Mouse (Mus musculus) CH12.LX (cell line): ENCODE results near the gene Zbtb17. TPM values are rescaled to one million over a fixed set of nuclear protein-coding genes. Genes with fewer than 3 reads are reported as not detected.

Experiments used
- DNase-seq: peaks from one replicate; pipeline ENCODE4 v3.0.0-alpha.2; 2013; ENCODE audit errors: extremely low read depth
- H3K27ac ChIP-seq: 2 replicates; pipeline ENCODE4 v1.5.1; 2012; ENCODE audit warnings: low read depth, mild to moderate bottlenecking, control low read depth, moderate library complexity; ENCODE audit not compliant: insufficient read depth
- H3K27me3 ChIP-seq: replicated peaks from 2 replicates; pipeline ENCODE3; 2012; ENCODE audit warnings: inconsistent platforms
- H3K36me3 ChIP-seq, 2 experiments: replicated peaks in 1 of 2; 2 replicates each; pipeline versions ENCODE3 to v1.6.1; 2012; ENCODE audit warnings: inconsistent platforms in 1 of 2, low read length in 1 of 2, mild to moderate bottlenecking in 1 of 2, mixed read lengths in 1 of 2, moderate library complexity in 1 of 2; ENCODE audit not compliant: control insufficient read depth in 1 of 2, insufficient read depth in 1 of 2
- H3K4me1 ChIP-seq, 2 experiments: 2 replicates each; pipeline ENCODE4 v1.6.1; 2012; ENCODE audit warnings: inconsistent platforms in 1 of 2, moderate library complexity in 1 of 2; ENCODE audit not compliant: insufficient read depth in 2 of 2, control insufficient read depth in 1 of 2
- H3K4me2 ChIP-seq: 2 replicates; pipeline ENCODE4 v1.6.1; 2012; ENCODE audit warnings: low read depth, mild to moderate bottlenecking, control low read depth; ENCODE audit not compliant: poor library complexity, insufficient read depth, severe bottlenecking
- H3K4me3 ChIP-seq, 3 experiments: fragments of 150-350 bp in 1 of 3; sonication (generic) in 1 of 3; replicated peaks in 1 of 3; 2 replicates each; pipeline versions ENCODE3 to v1.5.1; 2011 to 2012; ENCODE audit warnings: low read depth in 2 of 3, low read length in 2 of 3, mild to moderate bottlenecking in 2 of 3, moderate library complexity in 2 of 3, control low read depth in 1 of 3, improper control_type of control experiment in 1 of 3, inconsistent platforms in 1 of 3, mixed read lengths in 1 of 3; ENCODE audit not compliant: poor library complexity in 1 of 3
- H3K79me2 ChIP-seq: replicated peaks from 2 replicates; pipeline ENCODE4 v1.6.1; 2012; ENCODE audit warnings: mild to moderate bottlenecking, moderate library complexity; ENCODE audit not compliant: control insufficient read depth, poor library complexity, insufficient read depth, severe bottlenecking; ENCODE audit errors: extremely low read depth
- H3K9ac ChIP-seq: 2 replicates; pipeline ENCODE4 v1.6.1; 2012; ENCODE audit warnings: low read depth, mild to moderate bottlenecking, control low read depth, moderate library complexity; ENCODE audit not compliant: insufficient read depth
- H3K9me3 ChIP-seq: replicated peaks from 2 replicates; pipeline ENCODE3; 2012; ENCODE audit warnings: low read length, inconsistent platforms, mixed read lengths
- BHLHE40 ChIP-seq: IDR thresholded peaks from 2 replicates; pipeline ENCODE4 v1.6.1; 2011; ENCODE audit warnings: mild to moderate bottlenecking, low read depth, low read length, improper control_type of control experiment
- CTCF ChIP-seq, 2 experiments: IDR thresholded peaks in 1 of 2; conservative IDR thresholded peaks in 1 of 2; 2 replicates each; pipeline ENCODE4 v1.5.1; 2011 to 2012; ENCODE audit warnings: low read depth in 2 of 2, low read length in 2 of 2, improper control_type of control experiment in 1 of 2, inconsistent platforms in 1 of 2, mild to moderate bottlenecking in 1 of 2, moderate library complexity in 1 of 2
- E2F4 ChIP-seq: IDR thresholded peaks from 2 replicates; pipeline ENCODE4 v1.6.1; 2011; ENCODE audit warnings: low read depth, low read length, improper control_type of control experiment; ENCODE audit not compliant: insufficient replicate concordance
- ETS1 ChIP-seq: conservative IDR thresholded peaks from 2 replicates; pipeline ENCODE4 v1.6.1; 2012; ENCODE audit warnings: low read depth, mild to moderate bottlenecking, inconsistent platforms, low read length, improper control_type of control experiment, moderate library complexity
- GABPA ChIP-seq: IDR thresholded peaks from 2 replicates; pipeline ENCODE4 v1.6.1; 2012; ENCODE audit warnings: low read depth, low read length, improper control_type of control experiment, inconsistent platforms; ENCODE audit not compliant: insufficient replicate concordance
- HCFC1 ChIP-seq: IDR thresholded peaks from 2 replicates; pipeline ENCODE4 v1.6.1; 2012; ENCODE audit warnings: low read depth, mild to moderate bottlenecking, inconsistent platforms, low read length, improper control_type of control experiment
- IRF4 ChIP-seq: IDR thresholded peaks from 2 replicates; pipeline ENCODE4 v1.6.1; 2014; ENCODE audit warnings: low read depth, mild to moderate bottlenecking, inconsistent platforms, low read length, improper control_type of control experiment
- JUND ChIP-seq: conservative IDR thresholded peaks from 2 replicates; pipeline ENCODE4 v1.6.1; 2011; ENCODE audit warnings: low read depth, low read length, improper control_type of control experiment
- KAT2A ChIP-seq: IDR thresholded peaks from 2 replicates; pipeline ENCODE4 v1.6.1; 2012; ENCODE audit warnings: low read length, improper control_type of control experiment, inconsistent platforms; ENCODE audit not compliant: insufficient replicate concordance
- MAFK ChIP-seq: IDR thresholded peaks from 2 replicates; pipeline ENCODE4 v1.6.1; 2011; ENCODE audit warnings: low read length, improper control_type of control experiment; ENCODE audit not compliant: insufficient replicate concordance
- MAX ChIP-seq: IDR thresholded peaks from 2 replicates; pipeline ENCODE4 v1.6.1; 2011; ENCODE audit warnings: low read length, improper control_type of control experiment
- MEF2A ChIP-seq: IDR thresholded peaks from 2 replicates; pipeline ENCODE4 v1.6.1; 2014; ENCODE audit warnings: low read depth, mild to moderate bottlenecking, inconsistent platforms, low read length, improper control_type of control experiment, borderline replicate concordance
- NELFE ChIP-seq: IDR thresholded peaks from 2 replicates; pipeline ENCODE4 v1.6.1; 2011; ENCODE audit warnings: low read depth, low read length, improper control_type of control experiment
- PAX5 ChIP-seq: IDR thresholded peaks from 2 replicates; pipeline ENCODE4 v1.6.1; 2012; ENCODE audit warnings: low read length, inconsistent platforms, mixed read lengths
- SMC3 ChIP-seq: IDR thresholded peaks from 2 replicates; pipeline ENCODE4 v1.6.1; 2011; ENCODE audit warnings: low read depth, low read length, improper control_type of control experiment
- USF1 ChIP-seq: IDR thresholded peaks from 2 replicates; pipeline ENCODE4 v1.6.1; 2014; ENCODE audit warnings: low read depth, mild to moderate bottlenecking, inconsistent platforms, low read length, improper control_type of control experiment
- USF2 ChIP-seq: conservative IDR thresholded peaks from 2 replicates; pipeline ENCODE4 v1.6.1; 2011; ENCODE audit warnings: low read depth, low read length, improper control_type of control experiment
- ZC3H11A ChIP-seq: IDR thresholded peaks from 2 replicates; pipeline ENCODE4 v1.6.1; 2012; ENCODE audit warnings: low read depth, mild to moderate bottlenecking, inconsistent platforms, low read length, improper control_type of control experiment
- ZKSCAN1 ChIP-seq: IDR thresholded peaks from 2 replicates; pipeline ENCODE4 v1.6.1; 2012; ENCODE audit warnings: low read depth, inconsistent platforms, low read length, improper control_type of control experiment, borderline replicate concordance
- ZNF384 ChIP-seq: IDR thresholded peaks from 2 replicates; pipeline ENCODE4 v1.6.1; 2012; ENCODE audit warnings: low read depth, low read length, improper control_type of control experiment, inconsistent platforms
- dilution Hi-C: fragments of 300-500 bp; cut with MboI; formaldehyde crosslinking; loops from 2 replicates; pipeline ENCODE4 v1.14.3; 2020; ENCODE audit warnings: low sequenced_read_pairs; ENCODE audit not compliant: extremely low pct_unique_long_range_greater_than_20kb, extremely low pct_ligation_motif_present
- in situ Hi-C: fragments of 300-500 bp; cut with MboI; formaldehyde crosslinking; loops from 3 replicates; pipeline ENCODE4 v1.14.3; 2019; ENCODE audit warnings: low sequenced_read_pairs, low pct_ligation_motif_present, low pct_unique_long_range_greater_than_20kb, mixed read lengths
- polyA plus RNA-seq: library from polyadenylated mRNA; unstranded; fragments of >175 nt; gene quantifications from 2 replicates; pipeline ENCODE4 v1.2.1, GENCODE M21; 2012; ENCODE audit warnings: low read depth; ENCODE audit not compliant: insufficient read length
- total RNA-seq, 2 experiments: library from RNA; depleted of rRNA; stranded (reverse); fragments of 300-350 nt in 1 of 2; fragments of >200 nt in 1 of 2; gene quantifications; 2 replicates each; pipeline ENCODE4 v1.2.3; 2012 to 2014

Gene Zbtb17
- total and polyA plus RNA-seq, 3 experiments, result 21.4 to 51.2 (median 47.6) TPM

- Histone ChIP-seq H3K79me2 (no peaks in the 10 kb centered on the region), H3K4me2 (no peak overlapping the region), H3K36me3 (peaks cover 91 to 97% of the 10 kb centered on the region in 2 experiments), H3K27me3 (no peaks in the 10 kb centered on the region), H3K9ac (no peak overlapping the region), H3K9me3 (peaks cover 65% of the 10 kb centered on the region), H3K4me1 (peaks cover 0 to 5% of the 10 kb centered on the region in 2 experiments; a peak in 2 of 4 replicates), H3K4me3 (no peak overlapping the region), H3K27ac (no peak overlapping the region)
- DNase-seq, result no peak
- dilution Hi-C loops, result no loop called here
- in situ Hi-C loops, result no loop called here
- TF ChIP-seq GABPA, result no peak
- TF ChIP-seq MAX, result no peak
- TF ChIP-seq ZKSCAN1, result no peak
- TF ChIP-seq MEF2A, result no peak
- no peak for TF ChIP-seq HCFC1
- no peak for TF ChIP-seq USF1
- TF ChIP-seq ZNF384, result no peak
- TF ChIP-seq IRF4, result no peak
- TF ChIP-seq USF2, result no peak
- no peak for TF ChIP-seq KAT2A
- no peak for TF ChIP-seq ZC3H11A
- TF ChIP-seq JUND, result no peak
- TF ChIP-seq E2F4, result no peak
- TF ChIP-seq PAX5, result no peak
- TF ChIP-seq BHLHE40, result no peak
- TF ChIP-seq SMC3, result no peak
- TF ChIP-seq CTCF (conservative IDR thresholded peaks at IDR 0.05 in 1 of 2, IDR thresholded peaks at IDR 0.05 in 1 of 2; ENCODE audit: low read depth in 2 of 2, low read length in 2 of 2), result no peak
Measured at GRCm38 (mm10) chr4:141472641-141473321, 28.3 kb downstream of the Zbtb17 start.

GRCm38 (mm10) chr4:141474431-141474830 is 30.0 kb downstream of the Zbtb17 start:
- Histone ChIP-seq H3K4me1 (peaks cover 0 to 13% of the 10 kb centered on the region in 2 experiments; a peak in 2 of 4 replicates), H3K4me2 (no peak overlapping the region), H3K36me3 (peaks cover 94 to 99% of the 10 kb centered on the region in 2 experiments), H3K4me3 (no peak overlapping the region), H3K9ac (no peak overlapping the region), H3K9me3 (peaks cover 80% of the 10 kb centered on the region), H3K79me2 (no peaks in the 10 kb centered on the region), H3K27ac (no peak overlapping the region), H3K27me3 (no peaks in the 10 kb centered on the region)
- in situ Hi-C loops (no loop called here), dilution Hi-C loops (no loop called here)
- no peak for DNase-seq
- no peak for TF ChIP-seq GABPA
- TF ChIP-seq SMC3, result no peak
- TF ChIP-seq NELFE, result no peak
- no peak for TF ChIP-seq MAFK
- no peak for TF ChIP-seq HCFC1
- no peak for TF ChIP-seq ZC3H11A
- TF ChIP-seq CTCF (conservative IDR thresholded peaks at IDR 0.05 in 1 of 2, IDR thresholded peaks at IDR 0.05 in 1 of 2; ENCODE audit: low read depth in 2 of 2, low read length in 2 of 2), result no peak
- no peak for TF ChIP-seq ZNF384
- TF ChIP-seq ETS1, result no peak
